Mouse (Mus musculus) ovary, adult 2 months (tissue): Measurements from ENCODE around the gene Ndufs3. TPM values are rescaled to one million over a fixed set of nuclear protein-coding genes. Genes with fewer than 3 reads are reported as not detected.

ENCODE experiments used
- polyA plus RNA-seq: library from polyadenylated mRNA; depleted of rRNA; stranded (reverse); fragments of >200 nt; gene quantifications from 2 replicates; pipeline ENCODE4 v1.2.3, GENCODE M21; 2012; rRNA removed

Gene Ndufs3
- polyA plus RNA-seq, result 134 and 165 TPM in 2 replicates

DNA sequence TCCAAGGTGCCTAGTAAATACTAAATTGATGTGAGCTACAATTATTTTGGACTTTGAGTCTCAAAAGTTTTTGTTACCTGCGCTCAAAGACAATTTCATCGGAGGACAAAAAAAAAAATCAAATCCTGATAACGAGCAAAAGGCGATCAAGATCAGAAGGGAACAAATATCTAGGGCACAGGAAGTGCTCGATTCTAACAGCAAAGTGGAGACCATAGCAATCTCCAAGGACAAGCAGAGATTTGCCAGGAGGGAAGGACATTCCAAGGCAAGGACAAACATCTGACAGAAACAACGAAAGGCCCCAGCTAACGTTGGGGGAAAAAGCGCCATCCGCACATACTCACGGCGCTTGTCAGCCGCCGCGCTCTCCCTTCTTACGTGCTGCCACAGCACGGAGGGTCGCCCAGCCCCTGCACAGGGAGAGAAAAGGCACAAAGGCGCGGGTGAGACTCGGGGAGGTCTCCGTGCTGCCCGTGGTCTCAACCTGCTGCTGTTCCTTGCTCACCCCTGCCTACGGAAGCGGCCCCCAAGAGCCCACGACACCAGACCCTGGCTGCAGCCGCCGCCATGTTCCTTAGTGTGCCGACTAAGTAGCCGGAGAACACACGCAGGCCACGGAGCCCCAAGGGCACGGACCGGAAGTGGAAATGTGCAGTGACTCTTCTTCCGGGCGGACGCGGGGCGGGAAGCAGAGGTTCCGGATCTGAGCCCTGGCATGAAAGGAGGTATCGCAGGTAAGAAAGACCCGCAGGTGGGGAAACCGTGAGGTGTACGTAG lies at the start of gene Ndufs3, which contains the start of gene Kbtbd4:
Gene Ndufs3, minus strand, starts transcription at position 752 of the 780 bp plus-strand sequence.
Gene Kbtbd4, plus strand, starts transcription at position 665 of the 780 bp plus-strand sequence.

DNA sequence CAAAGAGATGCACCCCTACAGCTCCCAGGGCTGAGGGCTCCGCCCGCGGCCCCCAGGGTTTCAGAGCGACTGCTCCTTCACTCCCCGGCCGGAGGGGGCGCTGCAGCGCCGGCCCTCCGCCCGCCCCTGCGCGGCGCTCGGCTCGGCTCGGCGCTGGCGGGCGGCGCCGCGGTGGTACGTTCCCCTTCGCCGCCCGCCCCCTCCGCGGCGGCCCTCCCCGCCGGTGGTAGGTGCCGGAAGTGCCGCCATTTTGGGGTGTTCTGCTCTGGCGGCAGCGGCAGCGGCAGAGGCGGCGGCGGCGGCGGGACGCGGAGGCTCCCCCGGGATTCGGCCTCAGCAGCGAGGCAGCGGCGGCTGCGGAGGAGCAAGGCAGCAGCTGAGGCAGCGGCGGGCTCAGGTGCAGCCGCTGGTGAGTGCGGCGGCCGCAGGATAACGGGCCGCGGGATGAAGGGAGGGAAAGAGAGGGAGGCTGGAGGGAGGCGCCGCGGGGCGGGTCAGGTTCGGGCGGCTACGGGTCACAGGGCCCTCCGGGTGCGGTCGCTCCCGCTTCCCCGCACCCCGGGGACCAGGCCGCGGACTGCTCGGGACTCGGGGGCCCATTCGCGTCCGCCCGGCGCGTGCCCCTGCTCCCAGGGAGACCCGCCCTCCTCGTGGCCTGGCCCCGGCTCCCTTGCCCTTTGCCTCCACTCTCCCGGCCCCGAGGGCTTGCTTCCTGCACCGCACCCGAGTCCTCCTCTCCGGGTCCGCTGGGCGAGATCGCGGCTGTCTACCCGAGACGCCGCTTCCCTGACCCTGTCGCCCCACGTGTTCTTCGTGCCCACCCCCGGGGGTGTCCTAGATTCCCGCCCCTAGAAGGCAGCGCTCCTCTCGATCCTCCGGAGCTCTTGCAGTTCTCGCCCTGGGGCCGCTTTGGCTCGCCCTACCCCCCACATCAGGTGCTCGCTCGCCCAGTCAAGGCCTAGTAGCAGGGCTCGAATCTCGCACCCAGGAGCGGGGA lies 35.9 kb upstream of the Ndufs3 start, which contains the start of gene Celf1:
Gene Celf1, plus strand, starts transcription at position 150 of the 997 bp plus-strand sequence.

DNA sequence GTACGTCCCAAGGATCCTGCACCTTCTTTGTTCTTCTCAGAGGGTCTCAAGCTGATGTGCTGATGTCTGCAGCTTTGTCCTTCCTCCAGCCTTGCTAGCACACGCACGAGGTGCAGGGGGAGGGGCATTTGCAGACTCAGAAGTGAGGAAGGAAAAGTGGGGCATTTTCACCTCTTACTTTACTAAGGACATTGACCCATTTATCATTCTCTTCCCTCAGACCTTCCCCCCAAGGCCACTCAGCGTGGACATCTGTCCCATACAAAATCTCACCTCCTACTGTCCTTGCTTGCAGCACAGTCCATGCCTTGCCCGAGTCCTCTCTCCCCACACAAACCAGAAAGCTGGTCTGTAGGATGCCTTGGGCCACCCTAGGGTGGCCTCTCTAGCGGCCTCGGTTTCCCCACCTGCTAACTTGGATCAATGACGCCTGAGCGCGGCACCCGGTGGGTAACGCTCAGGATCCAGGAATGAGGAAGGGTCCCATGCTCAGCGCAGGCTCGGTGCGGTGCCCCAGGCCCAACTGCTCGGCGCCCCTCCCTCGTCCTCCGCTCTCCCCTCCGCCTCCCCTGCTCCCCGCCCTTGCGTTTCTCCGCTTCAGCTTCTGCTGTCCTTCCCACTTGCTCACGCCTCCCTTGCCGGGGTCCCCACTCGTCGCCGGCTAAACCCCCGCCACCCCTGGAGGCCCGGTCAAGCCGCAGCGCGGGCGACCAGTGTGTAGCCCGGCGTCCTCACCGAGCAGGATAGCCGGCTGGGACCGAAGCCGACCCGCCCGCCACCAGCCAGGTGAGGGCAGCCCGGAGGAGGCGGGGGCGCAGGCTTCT lies 19.2 kb downstream of the Ndufs3 start, which contains the start of gene C1qtnf4:
Gene C1qtnf4, plus strand, starts transcription at position 643 of the 824 bp plus-strand sequence.

DNA sequence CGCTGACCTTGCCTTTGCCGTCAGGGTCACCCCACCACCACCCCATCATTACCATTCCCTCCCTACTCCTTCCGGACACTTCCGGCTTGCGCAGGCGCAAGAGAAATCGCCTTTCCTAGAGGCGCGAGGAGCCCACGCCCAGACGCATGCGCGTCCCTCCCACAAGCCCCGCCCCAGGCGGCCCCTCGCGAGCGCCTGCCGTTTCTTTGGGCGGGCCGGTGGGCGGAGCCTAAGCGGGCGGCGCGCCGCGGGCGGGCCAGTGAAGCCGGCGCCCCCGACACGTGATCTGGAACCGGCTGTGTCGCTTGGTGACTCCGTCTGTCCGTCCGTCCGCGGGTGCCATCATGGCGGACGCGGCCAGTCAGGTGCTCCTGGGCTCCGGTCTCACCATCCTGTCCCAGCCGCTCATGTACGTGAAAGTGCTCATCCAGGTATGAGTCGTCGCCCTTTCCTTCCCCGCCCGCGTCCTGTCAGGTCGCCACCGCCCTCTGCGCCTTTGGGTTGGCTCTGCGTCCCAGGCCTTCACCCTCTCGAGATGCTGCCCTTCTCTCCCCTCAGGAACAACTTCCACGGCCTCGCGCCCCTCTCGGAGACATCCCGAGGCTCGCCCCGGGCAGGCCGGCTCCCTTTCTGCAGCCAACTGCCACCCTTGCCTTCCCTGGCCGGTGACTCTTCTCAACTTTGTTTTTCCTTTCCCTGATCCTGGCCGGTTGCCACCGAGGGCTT lies 57.5 kb downstream of the Ndufs3 start, which contains the start of gene Mtch2:
Gene Mtch2, plus strand, starts transcription at position 201 of the 726 bp plus-strand sequence.

Other genes with a start within 250 kb of the Ndufs3 start
- gene Nup160, start 227.6 kb downstream of the Ndufs3 start, polyA plus RNA-seq, result 5.3 and 9.2 TPM in 2 replicates
- 30.5 and 36.9 TPM in 2 replicates for gene Fnbp4, start 159.5 kb downstream of the Ndufs3 start, polyA plus RNA-seq
- gene Agbl2, start 122.1 kb downstream of the Ndufs3 start, polyA plus RNA-seq, result 1.3 and 3.2 TPM in 2 replicates
- 29.7 and 42.1 TPM in 2 replicates for gene Mtch2, start 57.7 kb downstream of the Ndufs3 start, polyA plus RNA-seq
- gene C1qtnf4, start 19.0 kb downstream of the Ndufs3 start, polyA plus RNA-seq, result 16.5 and 19.4 TPM in 2 replicates
- gene Kbtbd4, start 87 bp downstream of the Ndufs3 start, polyA plus RNA-seq, result 23.7 and 26.8 TPM in 2 replicates
- gene Celf1, start 35.6 kb upstream of the Ndufs3 start, polyA plus RNA-seq, result 49.9 and 75.3 TPM in 2 replicates
- 11.2 and 11.7 TPM in 2 replicates for gene Rapsn, start 130.8 kb upstream of the Ndufs3 start, polyA plus RNA-seq
- gene Psmc3, start 149.2 kb upstream of the Ndufs3 start, polyA plus RNA-seq, result 106 and 121 TPM in 2 replicates
- gene Slc39a13, start 165.6 kb upstream of the Ndufs3 start, polyA plus RNA-seq, result 86.0 and 100 TPM in 2 replicates
- 20.2 and 34.1 TPM in 2 replicates for gene Spi1, start 177.6 kb upstream of the Ndufs3 start, polyA plus RNA-seq
- 8.8 and 14.9 TPM in 2 replicates for gene Mybpc3, start 213.3 kb upstream of the Ndufs3 start, polyA plus RNA-seq